Mouse (Mus musculus): ENCODE results near the gene Gm42372.

The Gm42372 gene

DNA sequence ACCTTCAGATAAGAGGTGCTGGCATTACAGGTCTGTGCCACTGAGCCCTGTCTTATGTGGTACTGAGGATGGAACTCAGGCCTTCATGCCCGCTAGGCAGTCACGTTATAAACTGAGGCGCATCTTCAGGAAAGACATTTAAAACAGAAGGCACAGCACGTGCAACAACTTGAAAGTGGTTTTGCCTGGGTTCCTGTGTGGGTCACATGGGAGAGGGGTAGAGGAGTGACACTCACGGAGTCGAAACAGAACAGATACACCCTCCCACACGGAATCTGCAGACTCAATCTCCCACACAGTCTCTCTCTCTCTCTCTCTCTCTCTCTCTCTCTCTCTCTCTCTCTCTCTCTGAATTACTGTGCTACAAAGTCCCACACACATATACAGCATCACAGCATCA lies 47.4 kb downstream of the Gm42372 start:
- DNase-seq (ENCODE audit: low spot score in 2 of 2): no peak

Measured in frontal cortex, postnatal 10 days (tissue).